Mouse (Mus musculus): ENCODE results near the gene Ap2a2.

DNA sequence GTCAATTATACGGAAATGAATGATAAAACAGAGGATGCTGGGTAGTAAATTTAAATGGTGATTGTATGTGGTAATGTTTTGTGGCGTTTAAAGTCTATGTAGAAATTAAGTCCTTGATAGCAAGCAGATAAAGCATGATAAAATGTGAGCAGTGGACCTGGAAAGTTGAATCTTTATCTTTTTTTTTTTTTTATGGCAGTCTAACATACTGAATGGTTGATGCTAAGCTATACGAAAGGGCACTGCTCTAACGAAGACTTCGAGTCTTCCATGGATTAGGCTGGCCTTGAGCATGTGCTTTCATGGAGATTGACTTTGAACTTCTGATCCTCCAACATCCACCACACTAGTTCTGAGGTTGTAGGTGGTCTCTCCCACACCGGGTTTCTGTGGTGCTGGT lies 31.1 kb downstream of the Ap2a2 start:
- no peak for TF ChIP-seq CTCF (IDR thresholded peaks at IDR 0.05; ENCODE audit: low read depth)
- TF ChIP-seq EP300 (IDR thresholded peaks at IDR 0.05; ENCODE audit: low read depth): no peak

Measured in liver, postnatal 0 days (tissue).